Mouse (Mus musculus) c-Kit-positive CD71-positive TER-119-positive erythroid progenitor cells, embryonic 14.5 days (primary cell): ENCODE measurements around the gene 4930563M21Rik.
"Not testable (repeated sequence)": the region's sequence is repeated elsewhere in the genome, so short reads cannot be mapped to it uniquely, and the experiment has no call there.

Experiments used
- DNase-seq: peaks from one replicate; pipeline ENCODE4 v3.0.0-alpha.2; 2013; ENCODE audit warnings: low spot score

4930563M21Rik gene

GRCm38 (mm10) chr9:56010450-56010849 is at the start of gene 4930563M21Rik:
Gene 4930563M21Rik, minus strand, starts transcription at chr9:56010550.
- DNase-seq = no peak

GRCm38 (mm10) chr9:56056147-56056546 is 45.8 kb upstream of the 4930563M21Rik start:
- no peak for DNase-seq

- no peak for DNase-seq
These were observed 43.4 kb upstream of the 4930563M21Rik start for GRCm38 (mm10) chr9:56053796-56054195.

GRCm38 (mm10) chr9:56042181-56042621 is 31.9 kb upstream of the 4930563M21Rik start:
- peak; percentile 34 for DNase-seq

- peak; percentile 88 for DNase-seq
These were observed 31.2 kb upstream of the 4930563M21Rik start, which contains the start of gene Rcn2 for GRCm38 (mm10) chr9:56041372-56042180. Gene Rcn2, plus strand, starts transcription at chr9:56041845.

GRCm38 (mm10) chr9:56032219-56032618 is 21.9 kb upstream of the 4930563M21Rik start:
- no peak for DNase-seq

- DNase-seq = no peak
These were observed 16.9 kb upstream of the 4930563M21Rik start for GRCm38 (mm10) chr9:56027292-56027691.

GRCm38 (mm10) chr9:56024772-56025171 is 14.4 kb upstream of the 4930563M21Rik start:
- DNase-seq = no peak

- DNase-seq = not testable (repeated sequence)
These were observed 5.7 kb downstream of the 4930563M21Rik start for GRCm38 (mm10) chr9:56004679-56005078.

GRCm38 (mm10) chr9:55946819-55947218 is 63.5 kb downstream of the 4930563M21Rik start:
- peak; percentile 58 for DNase-seq

GRCm38 (mm10) chr9:55941356-55941755 is 69.0 kb downstream of the 4930563M21Rik start:
- DNase-seq = no peak

- no peak for DNase-seq
These were observed 71.7 kb downstream of the 4930563M21Rik start for GRCm38 (mm10) chr9:55938618-55938985.

GRCm38 (mm10) chr9:55937664-55938617 is 72.4 kb downstream of the 4930563M21Rik start, which contains the start of gene Scaper:
Gene Scaper, minus strand, starts transcription at chr9:55938119.
- DNase-seq = peak; percentile 91

- DNase-seq = no peak
These were observed 73.1 kb downstream of the 4930563M21Rik start for GRCm38 (mm10) chr9:55937224-55937663.

- DNase-seq = no peak
These were observed 77.9 kb downstream of the 4930563M21Rik start for GRCm38 (mm10) chr9:55932482-55932881.

- DNase-seq = peak; percentile 51
These were observed 91.8 kb downstream of the 4930563M21Rik start for GRCm38 (mm10) chr9:55918579-55918978.

GRCm38 (mm10) chr9:55916751-55917150 is 93.6 kb downstream of the 4930563M21Rik start:
- DNase-seq = no peak
